Mouse (Mus musculus): ENCODE data around the gene Nbea.

Nbea gene

DNA sequence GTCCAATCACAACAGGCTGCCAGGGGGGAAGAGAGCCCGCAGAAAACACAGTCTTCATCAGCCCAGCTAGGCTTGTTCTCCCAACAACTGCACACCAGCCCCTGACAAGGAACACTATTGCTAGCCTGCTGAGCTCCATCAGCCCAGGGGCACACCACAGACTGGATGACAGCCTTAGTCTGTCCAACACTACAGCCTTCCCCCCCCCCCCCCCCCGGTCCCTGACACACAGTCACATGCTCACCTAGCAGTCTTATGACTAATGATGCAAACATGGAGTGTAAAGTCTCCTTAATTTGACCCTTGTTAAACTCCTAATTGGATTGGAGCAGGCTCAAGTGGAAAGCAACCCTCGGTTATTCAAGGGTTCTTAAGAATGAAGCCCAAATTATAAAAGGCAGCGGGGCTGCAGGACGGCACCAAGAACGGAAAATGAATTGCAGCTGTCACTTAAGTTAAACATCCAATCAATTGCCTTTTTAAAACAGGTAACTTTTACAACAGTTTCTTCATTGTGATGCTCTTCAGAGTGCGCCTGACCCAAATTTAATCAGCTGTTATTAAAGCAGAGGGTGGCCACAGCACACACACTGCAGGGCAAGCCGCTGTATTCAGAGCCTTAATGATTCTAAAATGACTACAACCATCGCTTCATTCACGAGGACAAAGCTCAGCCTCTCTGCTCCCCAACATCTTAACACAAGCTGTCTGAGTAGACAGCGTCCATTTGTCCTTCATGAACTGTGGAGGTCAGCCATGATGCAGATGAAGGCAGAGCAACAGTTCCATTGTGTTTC is 427.5 kb downstream of the Nbea start:
- in situ Hi-C loops (cut with MboI; ENCODE audit: unreplicated experiment in 2 of 2), result no loop called here

- in situ Hi-C loops (cut with MboI; ENCODE audit: unreplicated experiment in 2 of 2), result no loop called here
Observed at GRCm38 (mm10) chr3:55754981-55755608, 428.4 kb downstream of the Nbea start.

- in situ Hi-C loops (cut with MboI; ENCODE audit: unreplicated experiment in 2 of 2), result no loop called here
Observed at GRCm38 (mm10) chr3:55753872-55754271, 429.6 kb downstream of the Nbea start.

GRCm38 (mm10) chr3:55752558-55752957 is 430.9 kb downstream of the Nbea start:
- in situ Hi-C loops (cut with MboI; ENCODE audit: unreplicated experiment in 2 of 2), result no loop called here

GRCm38 (mm10) chr3:55751363-55751762 is 432.1 kb downstream of the Nbea start:
- in situ Hi-C loops (cut with MboI; ENCODE audit: unreplicated experiment in 2 of 2), result no loop called here

- in situ Hi-C loops (cut with MboI; ENCODE audit: unreplicated experiment in 2 of 2), result no loop called here
Observed at GRCm38 (mm10) chr3:55750445-55751065, 432.9 kb downstream of the Nbea start.

DNA sequence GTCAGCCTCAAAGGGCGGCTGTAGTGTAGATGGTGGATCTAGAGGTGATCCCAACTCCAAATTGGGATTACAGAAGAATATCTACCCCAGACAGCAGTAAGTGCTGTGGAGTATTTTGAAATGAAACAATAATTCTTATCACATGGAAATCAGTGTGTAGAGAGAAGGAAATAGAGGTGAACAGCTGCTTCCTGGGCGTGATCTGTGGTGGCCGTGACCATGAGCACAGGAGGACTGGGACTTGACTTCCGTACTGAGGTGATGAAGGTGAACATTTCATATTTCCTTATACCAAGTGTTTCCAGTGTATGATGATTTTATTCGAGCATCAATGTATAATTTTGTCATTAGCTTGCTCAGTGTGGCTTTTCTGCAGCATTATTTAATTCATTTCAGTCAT is 439.6 kb downstream of the Nbea start:
- in situ Hi-C loops (cut with MboI; ENCODE audit: unreplicated experiment in 2 of 2), result no loop called here

DNA sequence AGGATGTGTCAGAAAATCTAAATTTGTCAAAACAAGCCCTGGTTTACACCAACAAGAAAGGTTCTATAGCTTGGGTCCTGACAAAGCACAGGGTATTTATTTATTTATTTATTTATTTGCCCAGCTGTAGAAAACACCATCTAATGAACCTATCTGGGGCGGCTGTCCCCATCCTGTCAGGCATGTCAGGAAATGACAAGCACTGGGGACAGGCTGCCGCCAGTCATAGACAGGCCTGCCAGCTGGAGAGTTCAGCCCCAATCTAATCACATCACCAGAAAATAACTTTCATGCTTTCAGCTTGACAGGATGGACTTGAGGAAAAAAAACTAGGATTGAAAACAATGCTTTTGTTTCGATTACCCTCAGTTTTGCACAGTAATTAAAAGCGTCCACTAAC is 440.8 kb downstream of the Nbea start:
- in situ Hi-C loops (cut with MboI; ENCODE audit: unreplicated experiment in 2 of 2), result no loop called here

GRCm38 (mm10) chr3:55742218-55742617 is 441.3 kb downstream of the Nbea start:
- in situ Hi-C loops (cut with MboI; ENCODE audit: unreplicated experiment in 2 of 2), result no loop called here

GRCm38 (mm10) chr3:55741428-55741827 is 442.1 kb downstream of the Nbea start:
- in situ Hi-C loops (cut with MboI; ENCODE audit: unreplicated experiment in 2 of 2), result no loop called here

GRCm38 (mm10) chr3:55733665-55734064 is 449.8 kb downstream of the Nbea start:
- in situ Hi-C loops (cut with MboI; ENCODE audit: unreplicated experiment in 2 of 2), result no loop called here

- in situ Hi-C loops (cut with MboI; ENCODE audit: unreplicated experiment in 2 of 2), result no loop called here
Observed at GRCm38 (mm10) chr3:55730549-55730948, 453.0 kb downstream of the Nbea start.

DNA sequence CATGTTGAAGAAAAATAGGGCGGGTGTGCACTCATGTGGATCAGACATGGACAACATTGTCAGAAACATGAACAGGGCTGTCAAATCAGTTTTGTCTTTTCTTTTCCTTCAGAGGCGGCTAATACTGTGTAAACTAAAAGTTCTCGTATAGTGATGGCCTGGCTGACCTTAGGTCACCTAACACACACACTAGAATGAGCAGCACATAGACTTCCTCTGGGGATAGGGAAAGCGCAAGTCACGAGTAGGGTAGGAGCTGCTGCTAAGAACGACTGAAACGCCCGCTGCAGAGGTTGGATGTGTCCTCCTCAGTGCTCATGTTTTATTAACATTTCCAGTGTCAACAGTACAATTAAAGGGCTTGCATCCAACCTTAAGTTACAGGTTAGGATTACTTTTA is 453.4 kb downstream of the Nbea start:
- in situ Hi-C loops (cut with MboI; ENCODE audit: unreplicated experiment in 2 of 2), result no loop called here

DNA sequence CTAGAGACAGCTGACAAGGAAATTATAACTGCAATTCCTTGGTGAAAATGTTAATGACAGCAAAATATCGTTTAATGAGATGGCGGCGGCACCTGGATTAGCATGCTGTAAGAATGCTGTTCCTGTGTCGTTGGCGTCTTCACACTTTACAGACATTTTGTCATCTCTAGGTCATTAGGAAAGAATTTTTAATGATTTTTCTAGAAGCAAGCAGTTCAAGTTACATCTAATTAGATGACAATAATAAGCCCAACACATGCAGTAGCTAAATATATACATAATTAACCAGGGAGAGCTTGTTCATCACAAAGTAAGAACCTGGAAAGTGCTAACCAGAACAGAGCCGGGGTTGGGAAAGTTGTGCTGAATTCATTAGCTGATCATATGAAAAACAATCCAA is 469.2 kb downstream of the Nbea start:
- in situ Hi-C loops (cut with MboI; ENCODE audit: unreplicated experiment in 2 of 2), result no loop called here

DNA sequence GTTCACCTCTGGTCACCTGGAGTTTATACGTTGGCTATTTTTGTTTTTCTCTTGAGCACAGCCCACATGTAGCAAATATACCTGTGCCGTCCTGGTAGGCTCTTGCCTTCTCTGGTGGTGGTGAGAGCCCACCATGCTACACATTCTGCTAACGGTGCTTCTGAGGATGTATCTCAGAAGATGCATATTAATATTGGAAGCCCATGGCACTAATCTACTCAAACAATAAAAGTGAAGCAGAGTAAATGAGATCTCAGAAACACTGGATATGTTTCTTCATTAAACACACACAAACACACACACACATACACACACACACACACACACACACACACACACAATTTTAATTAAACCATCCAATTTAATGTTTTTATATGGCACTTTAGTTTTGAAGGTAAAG is 469.6 kb downstream of the Nbea start:
- in situ Hi-C loops (cut with MboI; ENCODE audit: unreplicated experiment in 2 of 2), result no loop called here

DNA sequence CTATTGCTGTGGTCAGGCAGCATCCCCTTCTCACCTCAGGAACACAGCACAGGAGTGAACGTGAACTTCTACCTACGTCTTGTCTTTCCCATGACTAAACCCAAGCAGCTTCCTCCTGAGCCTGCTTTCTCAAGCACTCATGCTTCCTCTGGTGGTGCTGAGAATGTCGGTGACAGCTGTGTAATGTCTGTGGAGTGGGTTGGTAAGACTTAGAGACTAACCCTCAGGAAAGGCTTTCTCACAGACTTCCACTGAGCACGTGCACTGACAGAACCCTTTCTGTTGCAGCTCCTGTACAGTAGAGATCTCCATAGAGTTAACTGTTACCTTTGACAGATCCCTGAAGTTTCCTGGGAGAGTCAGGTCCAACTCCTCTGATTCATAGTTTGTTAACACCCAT is 473.2 kb downstream of the Nbea start:
- in situ Hi-C loops (cut with MboI; ENCODE audit: unreplicated experiment in 2 of 2), result no loop called here

- in situ Hi-C loops (cut with MboI; ENCODE audit: unreplicated experiment in 2 of 2), result no loop called here
Observed at GRCm38 (mm10) chr3:55701632-55702031, 481.9 kb downstream of the Nbea start.

DNA sequence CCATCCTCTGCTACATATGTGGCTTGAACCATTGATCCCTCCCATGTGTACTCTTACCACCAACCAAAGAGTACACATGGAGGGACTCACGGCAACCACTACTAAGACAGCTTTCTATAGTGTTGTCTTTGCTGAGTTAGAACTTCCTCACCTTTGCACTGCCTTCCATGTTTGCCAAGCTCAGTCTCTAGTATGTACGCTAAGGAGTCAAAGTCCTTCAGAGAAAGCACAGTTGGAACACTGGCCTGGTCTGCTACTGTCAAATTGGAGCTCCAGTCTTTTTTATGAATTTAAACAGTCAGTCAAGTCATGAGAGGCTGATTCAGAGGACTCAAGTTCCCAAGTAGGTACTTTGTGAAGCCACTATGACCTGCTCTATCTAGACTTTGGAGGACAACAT is 486.3 kb downstream of the Nbea start:
- in situ Hi-C loops (cut with MboI; ENCODE audit: unreplicated experiment in 2 of 2), result no loop called here

GRCm38 (mm10) chr3:55693073-55693472 is 490.4 kb downstream of the Nbea start:
- in situ Hi-C loops (cut with MboI; ENCODE audit: unreplicated experiment in 2 of 2), result no loop called here

GRCm38 (mm10) chr3:55688098-55688497 is 495.4 kb downstream of the Nbea start:
- in situ Hi-C loops (cut with MboI; ENCODE audit: unreplicated experiment in 2 of 2), result no loop called here

- in situ Hi-C loops (cut with MboI; ENCODE audit: unreplicated experiment in 2 of 2), result no loop called here
Observed at GRCm38 (mm10) chr3:55686993-55687392, 496.5 kb downstream of the Nbea start.

DNA sequence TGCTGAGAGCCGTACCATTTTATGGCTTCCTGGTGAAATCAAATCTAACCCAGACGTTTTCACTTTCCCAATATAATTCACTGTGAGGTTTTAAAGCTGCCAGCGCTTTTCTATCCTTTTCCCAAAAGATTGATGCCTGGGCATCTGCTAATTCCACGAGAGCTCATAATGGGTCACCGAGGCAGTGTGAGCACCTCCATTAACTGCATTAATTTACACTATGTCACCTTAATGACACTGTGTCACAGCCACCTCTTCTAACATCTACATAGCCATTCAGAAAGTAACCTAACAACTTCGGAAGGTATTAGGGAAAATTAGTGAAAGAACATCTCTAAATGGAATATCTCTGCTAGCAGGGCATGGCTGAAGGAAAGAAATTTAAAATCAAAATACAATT is 497.9 kb downstream of the Nbea start:
- in situ Hi-C loops (cut with MboI; ENCODE audit: unreplicated experiment in 2 of 2), result no loop called here

Measured in v-Abl transformed pro-B cells (cell line).